Mouse (Mus musculus) cerebellum, postnatal 14 days (tissue): ENCODE measurements around the gene Gcn1l1.

Experiments used
- DNase-seq, 2 experiments: peaks; one replicate each; pipeline ENCODE4 v3.0.0; 2021; ENCODE audit warnings: mixed read lengths in 2 of 2

The Gcn1l1 gene

GRCm38 (mm10) chr5:115666366-115667065 lies 101.5 kb downstream of the Gcn1l1 start:
- DNase-seq = peak; percentile 75 to 83

GRCm38 (mm10) chr5:115667210-115667609 lies 102.2 kb downstream of the Gcn1l1 start:
- DNase-seq = no peak

- no peak for DNase-seq
Measured at GRCm38 (mm10) chr5:115667894-115668293, 102.8 kb downstream of the Gcn1l1 start.

- DNase-seq = no peak
Measured at GRCm38 (mm10) chr5:115668986-115669385, 103.9 kb downstream of the Gcn1l1 start.

- no peak for DNase-seq
Measured at GRCm38 (mm10) chr5:115669974-115670373, 104.9 kb downstream of the Gcn1l1 start.

- no peak for DNase-seq
Measured at GRCm38 (mm10) chr5:115670406-115670805, 105.4 kb downstream of the Gcn1l1 start.

GRCm38 (mm10) chr5:115671846-115672245 lies 106.8 kb downstream of the Gcn1l1 start:
- DNase-seq = peak; percentile 69 to 80
